Mouse (Mus musculus) intestine, embryonic 15.5 days (tissue): ENCODE measurements around the gene Iqgap2. TPM values are rescaled to one million over a fixed set of nuclear protein-coding genes. Genes with fewer than 3 reads are reported as not detected.

Experiments
- ATAC-seq: fragments of 200-750 bp; cut with Nextera tagmentation; 2 replicates; pipeline ENCODE4 v1.8.0; 2017; ENCODE audit warnings: moderate TSS enrichment, moderate library complexity
- H3K27ac ChIP-seq: fragments of 300-500 bp; sonication (generic); 2 replicates; pipeline ENCODE4 v1.5.1; 2015; ENCODE audit warnings: mild to moderate bottlenecking, inconsistent platforms
- H3K27me3 ChIP-seq: fragments of 300-500 bp; sonication (generic); replicated peaks from 2 replicates; pipeline ENCODE4 v1.6.1; 2015; ENCODE audit warnings: inconsistent platforms
- H3K36me3 ChIP-seq: fragments of 300-500 bp; sonication (generic); 2 replicates; pipeline ENCODE4 v1.6.1; 2015; ENCODE audit warnings: inconsistent platforms
- H3K4me1 ChIP-seq: fragments of 300-500 bp; sonication (generic); replicated peaks from 2 replicates; pipeline ENCODE4 v1.6.1; 2015; ENCODE audit warnings: inconsistent platforms
- H3K4me2 ChIP-seq: fragments of 300-500 bp; sonication (generic); replicated peaks from 2 replicates; pipeline ENCODE4 v1.6.1; 2015; ENCODE audit warnings: mild to moderate bottlenecking, inconsistent platforms
- H3K4me3 ChIP-seq: fragments of 300-500 bp; sonication (generic); replicated peaks from 2 replicates; pipeline ENCODE4 v1.5.1; 2015; ENCODE audit warnings: inconsistent platforms
- H3K9ac ChIP-seq: fragments of 300-500 bp; sonication (generic); 2 replicates; pipeline ENCODE4 v1.6.1; 2015; ENCODE audit warnings: inconsistent platforms
- H3K9me3 ChIP-seq: fragments of 300-500 bp; sonication (generic); 2 replicates; pipeline ENCODE4 v1.6.1; 2016; ENCODE audit warnings: inconsistent platforms
- WGBS: fragments of 180-500 bp; shearing (Covaris S2); methylation state at CpG from one replicate; pipeline ENCODE4 v1.1.7; 2015; 5-methylcytosine and 5-hydroxymethylcytosine counted together
- polyA plus RNA-seq: library from polyadenylated mRNA; unstranded; fragments of >200 nt; fragmentation: Nextera tagmentation; extraction: Ambion mirVana; gene quantifications from 2 replicates; pipeline ENCODE4 v1.2.1, GENCODE M21; 2015

The Iqgap2 gene
- polyA plus RNA-seq, 1 experiment from 2014 or later = 27.3 TPM

DNA sequence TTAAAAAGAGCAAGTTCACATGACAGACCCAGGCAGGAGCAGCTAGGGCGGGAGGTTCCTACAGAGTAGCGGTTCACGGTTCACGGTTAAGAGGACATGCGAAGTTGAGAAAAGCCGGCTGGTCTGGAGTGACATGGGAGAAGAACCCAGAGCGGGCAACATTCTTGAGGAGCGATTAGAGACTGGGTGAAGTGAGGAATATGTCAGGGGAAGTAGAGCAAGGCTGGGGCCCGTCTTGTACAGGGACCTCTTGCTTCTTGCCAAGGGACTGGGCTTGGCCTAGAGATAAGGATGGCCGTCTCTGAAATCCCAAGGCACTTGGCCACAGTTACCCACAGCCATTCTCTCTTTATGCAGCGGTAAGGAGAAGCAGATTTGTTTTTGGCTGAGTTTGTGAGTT is 275.2 kb downstream of the Iqgap2 start:
- H3K27me3 ChIP-seq = no peaks in the 10 kb centered on the region; the same call in 1 of the 2 replicates
- 0 out of 2 replicates have a peak overlapping the region, but pooled peaks have one; percentile 17 for H3K27ac ChIP-seq
- H3K4me3 ChIP-seq = peak overlapping the region; percentile 62
- WGBS = 39% methylated on average over 11 of the region's 11 CpGs
- peak overlapping the region; percentile 87 for H3K4me2 ChIP-seq
- peaks cover 3% of the 10 kb centered on the region; the same call in 1 of the 2 replicates for H3K36me3 ChIP-seq
- ATAC-seq = no peak
- H3K9me3 ChIP-seq = no peaks in the 10 kb centered on the region
- peaks cover 19% of the 10 kb centered on the region; the same call in 1 of the 2 replicates for H3K4me1 ChIP-seq
- 0 out of 2 replicates have a peak overlapping the region, but pooled peaks have one; percentile 13 for H3K9ac ChIP-seq

DNA sequence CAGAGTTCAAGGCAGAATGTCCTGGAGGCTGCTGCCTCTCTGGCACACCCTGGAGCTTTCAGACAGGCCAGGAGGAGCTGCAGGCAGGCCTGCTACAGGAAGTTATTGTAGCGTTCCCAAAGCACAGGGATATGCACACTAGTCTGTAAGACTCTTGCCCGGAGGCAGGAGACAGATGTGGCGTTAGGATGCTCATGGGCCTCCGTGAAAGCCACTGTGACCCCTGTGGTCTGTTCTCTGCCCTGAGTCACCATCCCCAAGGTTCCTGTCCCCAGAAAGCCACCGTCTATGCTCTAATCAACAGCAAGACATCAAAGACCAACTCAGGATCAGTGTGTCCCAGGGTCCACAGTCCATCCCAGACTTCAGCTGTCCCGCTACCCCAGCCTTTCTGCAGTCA is 277.0 kb downstream of the Iqgap2 start:
- no peak overlapping the region for H3K9ac ChIP-seq
- 61% methylated on average over 6 of the region's 6 CpGs for WGBS
- ATAC-seq = no peak

DNA sequence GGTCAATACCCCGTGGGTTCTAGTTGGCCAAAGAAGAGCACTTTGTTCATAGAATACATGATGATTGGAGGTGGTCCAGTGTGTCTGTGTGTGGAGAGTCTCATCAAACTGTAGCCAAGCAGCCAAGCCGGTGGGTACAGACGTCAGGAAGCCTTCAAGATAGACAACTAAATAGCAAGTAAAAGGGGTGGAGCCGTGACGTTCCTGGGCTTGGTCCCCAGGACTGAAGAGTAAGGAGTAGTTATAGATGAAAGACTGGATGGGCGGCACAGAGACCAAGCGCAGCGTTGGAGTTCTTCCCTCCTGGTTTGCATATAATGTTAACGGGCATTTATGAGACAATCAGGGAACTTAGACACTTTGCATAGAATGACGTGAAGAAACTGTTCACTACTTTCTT is 279.5 kb downstream of the Iqgap2 start:
- Histone ChIP-seq H3K4me1 (peaks cover 16% of the 10 kb centered on the region; the same call in 1 of the 2 replicates), H3K27ac (no peak overlapping the region), H3K36me3 (peaks cover 3% of the 10 kb centered on the region; the same call in 1 of the 2 replicates), H3K9ac (no peak overlapping the region), H3K9me3 (no peaks in the 10 kb centered on the region; the same call in 1 of the 2 replicates), H3K4me3 (no peak overlapping the region), H3K27me3 (no peaks in the 10 kb centered on the region; the same call in 1 of the 2 replicates), H3K4me2 (no peak overlapping the region)
- 86% methylated on average over 10 of the region's 10 CpGs for WGBS
- no peak for ATAC-seq

More for the DNA sequence above, 277.0 kb downstream of the Iqgap2 start:
- Histone ChIP-seq H3K27me3 (no peaks in the 10 kb centered on the region; the same call in 1 of the 2 replicates), H3K4me1 (peaks cover 19% of the 10 kb centered on the region; the same call in 1 of the 2 replicates), H3K4me3 (no peak overlapping the region), H3K9me3 (no peaks in the 10 kb centered on the region), H3K4me2 (no peak overlapping the region), H3K27ac (no peak overlapping the region), H3K36me3 (peaks cover 3% of the 10 kb centered on the region; the same call in 1 of the 2 replicates)

DNA sequence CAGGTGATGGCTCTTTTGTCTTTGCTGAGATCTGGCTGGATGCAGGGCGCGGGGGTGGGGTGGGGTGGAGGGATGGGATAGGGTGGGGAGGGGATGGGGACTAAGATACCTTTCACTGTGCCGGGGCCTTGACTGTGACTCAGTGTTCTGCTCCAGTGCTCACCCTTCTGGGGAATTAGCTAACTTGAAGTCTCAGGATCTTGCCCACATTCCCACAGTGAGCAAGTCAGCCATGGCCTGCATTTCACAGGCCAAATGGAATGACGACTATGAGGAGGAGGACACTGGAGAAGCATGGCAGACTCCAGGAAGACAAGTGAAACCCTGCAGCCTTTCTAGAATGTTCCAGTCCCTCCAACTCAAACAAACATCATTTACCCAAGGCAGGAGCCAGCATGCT is 280.0 kb downstream of the Iqgap2 start:
- no peaks in the 10 kb centered on the region; the same call in 1 of the 2 replicates for H3K9me3 ChIP-seq
- ATAC-seq = no peak
- no peak overlapping the region for H3K27ac ChIP-seq
- no peak overlapping the region for H3K4me2 ChIP-seq
- 87% methylated on average over 4 of the region's 4 CpGs for WGBS
- no peak overlapping the region for H3K4me3 ChIP-seq
- no peaks in the 10 kb centered on the region; the same call in 1 of the 2 replicates for H3K27me3 ChIP-seq
- no peak overlapping the region for H3K9ac ChIP-seq
- H3K36me3 ChIP-seq = peaks cover 3% of the 10 kb centered on the region; the same call in 1 of the 2 replicates
- H3K4me1 ChIP-seq = peaks cover 12% of the 10 kb centered on the region; the same call in 1 of the 2 replicates

DNA sequence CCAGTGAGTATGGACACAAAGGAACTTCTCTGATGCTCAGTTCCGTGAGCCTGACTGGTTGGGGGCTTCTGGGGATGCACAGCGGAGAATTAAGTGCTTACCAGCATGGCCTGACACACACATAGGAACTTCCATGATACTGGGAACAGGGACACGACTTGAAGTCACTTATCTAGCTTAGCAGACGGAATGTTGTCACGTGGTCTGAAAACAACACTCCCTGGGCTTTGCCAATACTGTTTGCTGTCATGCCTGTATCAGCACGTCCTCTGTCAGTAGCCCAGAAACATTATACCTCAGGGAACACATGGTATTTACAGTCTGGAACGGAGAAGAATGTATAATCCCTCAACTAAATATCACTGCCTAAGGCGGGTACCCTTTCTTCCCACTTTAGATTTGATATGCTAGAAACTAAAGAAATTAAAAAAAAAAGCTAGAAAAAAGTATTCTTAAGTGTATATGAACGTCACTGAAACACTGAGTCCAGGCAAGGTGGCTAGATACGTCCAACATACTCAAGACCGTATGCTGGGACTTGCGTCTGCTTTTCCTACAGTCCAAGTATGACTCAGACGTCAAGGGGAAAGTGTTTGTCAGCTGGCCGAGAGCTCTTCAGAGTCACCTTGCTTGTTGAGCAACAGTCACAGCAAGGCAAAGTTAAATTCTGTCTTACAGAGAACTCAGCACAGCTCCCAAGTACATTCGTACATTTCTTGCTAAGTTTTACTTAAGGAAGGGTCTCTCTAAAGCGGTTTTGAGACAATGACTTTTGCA is 280.7 kb downstream of the Iqgap2 start:
- H3K4me2 ChIP-seq = no peak overlapping the region
- no peak overlapping the region for H3K9ac ChIP-seq
- H3K4me1 ChIP-seq = 0 out of 2 replicates have a peak, but pooled peaks cover 6% of the 10 kb centered on the region
- WGBS = 84% methylated on average over 16 of the region's 16 CpGs
- peaks cover 3% of the 10 kb centered on the region; the same call in 1 of the 2 replicates for H3K36me3 ChIP-seq
- H3K4me3 ChIP-seq = no peak overlapping the region
- no peak for ATAC-seq
- H3K27ac ChIP-seq = no peak overlapping the region
- no peaks in the 10 kb centered on the region for H3K27me3 ChIP-seq
- no peaks in the 10 kb centered on the region; the same call in 1 of the 2 replicates for H3K9me3 ChIP-seq

DNA sequence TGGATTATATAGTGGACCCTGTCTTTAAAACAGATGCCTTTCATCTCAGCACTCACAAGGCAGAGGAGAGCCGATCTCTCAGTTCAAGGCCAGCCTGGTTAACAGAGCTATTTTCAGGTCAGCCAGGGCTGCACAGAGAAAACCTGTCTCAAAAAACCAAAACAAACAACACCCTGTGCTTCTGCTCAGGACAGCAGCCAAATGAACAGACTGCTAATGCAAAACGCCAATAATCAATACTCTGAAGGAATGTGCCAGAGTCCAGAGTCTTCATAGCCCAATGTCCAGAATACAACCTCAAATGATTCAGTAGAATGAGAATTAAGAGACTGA is 282.7 kb downstream of the Iqgap2 start:
- peaks cover 8% of the 10 kb centered on the region for H3K36me3 ChIP-seq
- H3K27me3 ChIP-seq = no peaks in the 10 kb centered on the region
- no peak overlapping the region for H3K4me3 ChIP-seq
- no peak for ATAC-seq
- 83% methylated on average over 2 of the region's 2 CpGs for WGBS
- no peak overlapping the region for H3K4me2 ChIP-seq
- H3K9me3 ChIP-seq = no peaks in the 10 kb centered on the region; the same call in 1 of the 2 replicates
- no peak overlapping the region for H3K9ac ChIP-seq
- H3K27ac ChIP-seq = no peak overlapping the region
- H3K4me1 ChIP-seq = no peaks in the 10 kb centered on the region

DNA sequence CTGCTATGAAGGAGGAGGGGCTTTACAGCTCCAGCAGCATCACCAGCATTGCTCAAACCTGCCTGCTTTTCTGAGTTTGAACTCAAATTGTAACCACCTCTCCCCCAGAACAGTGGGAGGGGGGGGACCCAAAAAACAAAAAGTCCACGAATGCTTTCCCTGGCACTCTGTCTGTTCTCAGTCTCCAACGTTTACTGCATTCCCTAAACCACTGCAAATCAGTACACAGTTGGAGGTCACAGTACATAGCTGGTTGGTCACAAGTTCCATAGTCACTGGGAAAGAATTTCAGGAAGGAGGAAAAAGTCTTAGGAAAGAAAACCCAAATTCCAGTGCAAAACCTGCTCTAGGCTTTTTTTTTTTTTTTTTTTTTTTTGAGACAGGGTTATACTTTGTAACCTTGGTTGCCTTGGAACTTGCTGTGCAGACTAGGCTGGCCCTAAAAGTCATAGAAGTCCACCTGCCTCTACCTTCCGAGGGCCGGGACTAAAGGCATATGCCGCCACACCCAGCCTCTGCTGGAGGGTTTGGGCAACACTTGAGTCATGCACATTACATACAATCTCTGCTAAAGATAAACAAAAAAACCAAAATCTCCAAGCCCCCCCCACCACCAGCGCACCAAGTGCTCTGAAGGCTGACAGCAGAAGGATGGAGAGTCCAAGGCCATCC is 283.2 kb downstream of the Iqgap2 start:
- ATAC-seq = no peak
- H3K9ac ChIP-seq = no peak overlapping the region

DNA sequence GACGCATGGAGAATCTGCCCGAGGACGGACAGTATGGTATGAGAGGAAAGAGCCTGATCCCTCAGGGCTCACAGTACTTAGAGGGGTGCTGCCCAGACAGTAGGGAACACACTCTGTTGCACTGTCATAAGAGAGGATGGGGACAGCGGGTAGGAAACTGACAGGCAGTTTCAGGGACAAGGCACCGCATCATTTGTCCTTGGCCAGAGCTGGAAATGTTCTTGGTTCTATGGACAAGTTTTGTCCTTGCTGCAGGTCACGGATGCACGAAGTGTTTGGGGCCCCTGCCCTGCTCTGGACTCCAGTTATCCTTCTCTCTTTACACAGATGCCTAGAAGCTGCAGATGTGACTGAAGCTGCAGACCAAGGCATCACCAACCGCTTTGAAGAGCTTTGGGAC is 284.7 kb downstream of the Iqgap2 start:
- WGBS = 94% methylated on average over 8 of the region's 8 CpGs
- ATAC-seq = no peak
- no peak overlapping the region for H3K9ac ChIP-seq

More for the DNA sequence above, 283.2 kb downstream of the Iqgap2 start:
- Histone ChIP-seq H3K9me3 (no peaks in the 10 kb centered on the region; the same call in 1 of the 2 replicates), H3K4me3 (no peak overlapping the region), H3K4me2 (no peak overlapping the region), H3K27ac (no peak overlapping the region), H3K27me3 (no peaks in the 10 kb centered on the region), H3K4me1 (no peaks in the 10 kb centered on the region), H3K36me3 (peaks cover 13% of the 10 kb centered on the region)
- WGBS = 72% methylated on average over 6 of the region's 6 CpGs

DNA sequence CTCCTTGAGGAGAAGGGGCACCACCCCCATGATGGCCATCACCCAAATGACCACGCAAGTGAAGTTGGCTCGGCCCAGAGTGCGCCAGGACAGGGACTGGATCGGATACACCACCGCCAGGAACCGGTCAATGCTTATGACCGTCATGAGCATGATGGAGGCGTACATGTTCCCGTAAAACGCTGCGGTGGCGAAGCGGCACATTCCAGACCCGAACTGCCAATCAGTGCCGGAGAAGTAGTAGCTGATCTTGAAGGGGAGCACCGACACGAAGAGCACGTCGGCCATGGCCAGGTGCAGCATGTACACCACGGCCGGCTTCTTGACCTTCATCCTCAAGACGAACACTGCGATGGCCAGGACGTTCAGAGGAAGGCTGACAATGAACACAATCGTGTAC is 287.4 kb downstream of the Iqgap2 start:
- no peaks in the 10 kb centered on the region for H3K27me3 ChIP-seq
- H3K9me3 ChIP-seq = no peaks in the 10 kb centered on the region; the same call in 1 of the 2 replicates
- no peak for ATAC-seq
- H3K4me1 ChIP-seq = no peaks in the 10 kb centered on the region
- H3K9ac ChIP-seq = no peak overlapping the region
- WGBS = 97% methylated on average over 25 of the region's 25 CpGs
- no peak overlapping the region for H3K27ac ChIP-seq
- H3K36me3 ChIP-seq = peaks cover 15% of the 10 kb centered on the region
- no peak overlapping the region for H3K4me2 ChIP-seq
- no peak overlapping the region for H3K4me3 ChIP-seq

More for the DNA sequence above, 284.7 kb downstream of the Iqgap2 start:
- Histone ChIP-seq H3K4me3 (no peak overlapping the region), H3K4me1 (no peaks in the 10 kb centered on the region), H3K27me3 (no peaks in the 10 kb centered on the region), H3K36me3 (peaks cover 18% of the 10 kb centered on the region), H3K4me2 (no peak overlapping the region), H3K27ac (no peak overlapping the region), H3K9me3 (no peaks in the 10 kb centered on the region; the same call in 1 of the 2 replicates)

DNA sequence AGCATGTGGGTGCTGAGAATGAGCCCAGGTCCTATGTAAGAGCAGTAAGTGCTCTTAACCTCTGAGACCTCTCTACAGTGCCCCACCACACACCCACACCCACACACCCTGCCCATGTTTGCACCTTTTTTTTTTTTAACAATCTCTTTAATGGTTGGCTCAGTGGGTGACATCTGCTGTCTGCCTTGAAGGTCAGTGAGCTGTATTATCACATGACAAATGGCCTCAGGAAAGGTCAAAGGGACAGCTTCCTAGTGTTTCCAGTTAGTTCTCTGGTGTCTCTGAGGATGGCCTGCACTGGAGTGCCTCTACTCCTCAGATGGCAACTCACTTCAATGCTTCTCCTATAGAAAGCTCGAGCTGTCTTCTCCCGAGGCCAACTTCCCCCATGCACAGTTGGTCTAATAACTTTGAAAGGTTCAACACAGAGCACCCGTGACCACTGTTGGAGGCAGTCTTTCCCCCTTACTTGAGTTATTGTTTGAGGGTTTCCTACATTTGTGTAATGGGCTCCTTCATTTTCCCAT is 291.8 kb downstream of the Iqgap2 start:
- Histone ChIP-seq H3K27ac (no peak overlapping the region), H3K4me1 (no peaks in the 10 kb centered on the region), H3K4me2 (no peak overlapping the region), H3K27me3 (no peaks in the 10 kb centered on the region), H3K4me3 (no peak overlapping the region), H3K9me3 (no peaks in the 10 kb centered on the region), H3K9ac (no peak overlapping the region), H3K36me3 (peaks cover 15% of the 10 kb centered on the region)
- WGBS = 68% methylated on average over 3 of the region's 3 CpGs
- ATAC-seq = no peak

DNA sequence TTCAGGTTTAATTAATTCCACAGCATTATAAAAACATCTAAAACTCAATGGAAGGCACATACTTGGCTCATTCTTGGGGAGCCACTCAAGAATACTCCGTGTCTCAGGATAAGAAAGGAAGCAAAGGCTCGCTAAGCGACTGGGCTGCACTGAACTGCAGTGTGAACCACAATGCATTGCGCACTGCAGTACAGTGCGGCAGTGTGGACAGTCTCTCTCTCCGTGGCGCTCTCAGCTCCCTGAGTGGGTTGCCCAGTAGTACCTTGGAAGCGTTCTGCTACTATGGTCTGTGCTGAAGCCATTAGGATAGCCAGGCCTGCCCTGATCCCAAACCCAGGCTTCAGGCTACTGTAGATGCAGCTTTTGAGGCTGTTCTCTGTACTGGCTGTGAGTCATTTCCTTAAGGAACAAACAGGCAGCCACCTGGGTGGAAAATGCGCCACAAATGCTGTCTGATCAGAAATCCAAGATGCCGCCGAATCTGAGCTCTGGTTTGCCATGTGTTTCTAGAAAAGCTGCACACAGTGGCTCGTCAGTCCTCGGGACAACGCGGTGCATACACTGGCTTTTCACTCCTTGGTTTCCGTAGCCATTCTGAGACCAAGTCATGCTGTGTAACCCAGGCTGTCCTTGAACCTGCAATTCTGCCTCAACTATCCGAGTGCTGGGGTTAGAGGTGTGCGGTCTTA is 293.3 kb downstream of the Iqgap2 start:
- Histone ChIP-seq H3K9me3 (no peaks in the 10 kb centered on the region), H3K4me1 (no peaks in the 10 kb centered on the region), H3K36me3 (peaks cover 5% of the 10 kb centered on the region; the same call in 1 of the 2 replicates), H3K4me2 (no peak overlapping the region), H3K27me3 (no peaks in the 10 kb centered on the region), H3K4me3 (no peak overlapping the region), H3K27ac (no peak overlapping the region), H3K9ac (no peak overlapping the region)
- no peak for ATAC-seq
- 84% methylated on average over 18 of the region's 18 CpGs for WGBS
